Mouse (Mus musculus) left cerebral cortex, adult 8-10 months (tissue): ENCODE results near the gene Fcer1g. TPM values are rescaled to one million over a fixed set of nuclear protein-coding genes. Genes with fewer than 3 reads are reported as not detected.
A peak's percentile ranks its signal among the peaks of the same experiment; 100 is the strongest.

Experiments
- DNase-seq, 2 experiments: peaks; one replicate each; pipeline ENCODE4 v3.0.0; 2022; ENCODE audit warnings: low spot score in 2 of 2
- total RNA-seq, 4 experiments: library from RNA; stranded (reverse); gene quantifications; 2 replicates each; pipeline ENCODE4 v1.2.4; 2022

The Fcer1g gene
- total RNA-seq, 4 experiments from 2014 or later = 9.1 to 63.9 (median 28.2) TPM

- peak in 1 of 2 experiments; percentile 56 for DNase-seq
Observed at GRCm38 (mm10) chr1:171265971-171266744, 32.0 kb upstream of the Fcer1g start.

GRCm38 (mm10) chr1:171263666-171264461 is 29.7 kb upstream of the Fcer1g start:
- no peak for DNase-seq

- DNase-seq = peak in 1 of 2 experiments; percentile 61
Observed at GRCm38 (mm10) chr1:171263185-171263611, 29.0 kb upstream of the Fcer1g start.

GRCm38 (mm10) chr1:171262594-171263130 is 28.5 kb upstream of the Fcer1g start:
- DNase-seq = peak; percentile 61 to 89

DNA sequence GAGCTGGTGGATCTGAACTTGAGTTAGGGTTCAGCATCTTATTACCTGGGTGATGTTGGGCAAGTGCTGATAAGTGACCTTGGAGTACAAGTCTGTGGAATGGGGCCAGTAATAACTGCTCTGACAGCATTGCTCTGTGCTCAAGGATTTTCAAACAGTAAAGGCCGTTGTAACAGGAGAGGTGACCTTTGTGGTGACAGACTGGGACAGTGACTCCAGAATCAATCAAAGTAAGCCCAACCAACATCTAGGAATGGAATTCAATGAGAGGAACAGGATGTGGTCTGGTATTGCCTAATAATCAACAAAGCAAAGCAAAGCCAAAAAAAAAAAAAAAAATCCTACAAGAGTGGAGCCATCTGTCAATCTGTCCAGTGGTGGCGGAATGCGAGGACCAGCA is 26.2 kb upstream of the Fcer1g start:
- DNase-seq = no peak

GRCm38 (mm10) chr1:171258921-171259320 is 24.8 kb upstream of the Fcer1g start:
- no peak for DNase-seq

DNA sequence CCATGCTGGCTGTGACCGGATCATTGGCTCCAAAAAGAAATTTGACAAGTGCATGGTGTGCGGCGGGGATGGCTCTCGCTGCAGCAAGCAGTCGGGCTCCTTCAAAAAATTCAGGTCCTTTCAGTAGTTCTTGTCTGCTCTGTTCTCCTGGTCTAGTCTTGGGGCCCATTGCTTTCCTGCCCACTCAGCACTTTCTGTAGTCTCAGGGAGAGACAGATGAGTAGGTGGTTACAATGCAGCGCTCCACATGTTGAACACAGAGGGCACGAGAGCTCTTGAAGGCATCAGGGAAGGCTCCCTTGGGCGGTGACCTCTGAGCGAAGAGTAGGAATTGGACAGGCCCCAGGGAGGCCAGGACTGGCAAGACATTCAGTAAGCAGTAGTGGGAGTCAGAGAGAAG is 23.6 kb upstream of the Fcer1g start:
- no peak for DNase-seq

DNA sequence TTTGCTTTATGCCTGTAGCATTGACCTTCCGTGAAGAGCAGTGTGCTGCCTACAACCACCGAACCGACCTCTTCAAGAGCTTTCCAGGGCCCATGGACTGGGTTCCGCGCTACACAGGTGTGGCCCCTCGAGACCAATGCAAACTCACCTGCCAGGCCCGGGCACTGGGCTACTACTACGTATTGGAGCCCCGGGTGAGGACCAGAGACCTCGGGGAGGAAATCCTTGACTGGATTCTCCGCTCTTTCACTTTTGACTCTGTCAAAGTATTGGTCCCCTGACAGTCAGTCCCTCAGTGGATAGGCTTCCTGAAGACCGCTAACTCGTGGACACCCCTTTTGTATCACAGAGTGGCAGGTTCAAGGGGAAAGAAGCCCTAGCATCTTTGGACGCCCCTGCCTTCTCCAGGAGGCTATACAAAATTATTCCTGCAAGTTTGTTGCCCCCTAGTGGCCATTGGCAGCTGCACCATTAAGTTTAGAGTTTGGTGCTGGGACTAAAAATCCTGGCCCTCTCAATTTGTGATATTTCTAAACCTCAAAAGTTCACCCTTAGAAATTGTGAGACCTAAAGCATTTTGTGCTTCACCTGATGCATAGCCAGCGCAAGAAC is 22.9 kb upstream of the Fcer1g start:
- DNase-seq = no peak

GRCm38 (mm10) chr1:171256095-171256818 is 22.1 kb upstream of the Fcer1g start:
- DNase-seq = no peak

DNA sequence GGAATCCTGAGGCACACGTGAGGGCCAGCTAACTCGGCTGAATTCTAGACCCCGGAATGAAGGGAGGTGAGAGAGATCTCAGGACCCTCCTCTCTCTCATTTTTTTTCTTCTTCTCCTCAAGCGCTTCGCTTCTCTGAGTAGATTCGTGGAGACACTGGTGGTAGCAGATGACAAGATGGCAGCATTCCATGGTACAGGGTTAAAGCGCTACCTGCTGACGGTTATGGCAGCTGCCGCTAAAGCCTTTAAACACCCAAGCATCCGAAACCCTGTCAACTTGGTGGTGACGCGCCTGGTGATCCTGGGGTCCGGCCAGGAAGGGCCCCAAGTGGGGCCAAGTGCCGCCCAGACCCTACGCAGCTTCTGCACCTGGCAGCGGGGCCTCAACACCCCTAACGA is 18.2 kb upstream of the Fcer1g start:
- no peak for DNase-seq

DNA sequence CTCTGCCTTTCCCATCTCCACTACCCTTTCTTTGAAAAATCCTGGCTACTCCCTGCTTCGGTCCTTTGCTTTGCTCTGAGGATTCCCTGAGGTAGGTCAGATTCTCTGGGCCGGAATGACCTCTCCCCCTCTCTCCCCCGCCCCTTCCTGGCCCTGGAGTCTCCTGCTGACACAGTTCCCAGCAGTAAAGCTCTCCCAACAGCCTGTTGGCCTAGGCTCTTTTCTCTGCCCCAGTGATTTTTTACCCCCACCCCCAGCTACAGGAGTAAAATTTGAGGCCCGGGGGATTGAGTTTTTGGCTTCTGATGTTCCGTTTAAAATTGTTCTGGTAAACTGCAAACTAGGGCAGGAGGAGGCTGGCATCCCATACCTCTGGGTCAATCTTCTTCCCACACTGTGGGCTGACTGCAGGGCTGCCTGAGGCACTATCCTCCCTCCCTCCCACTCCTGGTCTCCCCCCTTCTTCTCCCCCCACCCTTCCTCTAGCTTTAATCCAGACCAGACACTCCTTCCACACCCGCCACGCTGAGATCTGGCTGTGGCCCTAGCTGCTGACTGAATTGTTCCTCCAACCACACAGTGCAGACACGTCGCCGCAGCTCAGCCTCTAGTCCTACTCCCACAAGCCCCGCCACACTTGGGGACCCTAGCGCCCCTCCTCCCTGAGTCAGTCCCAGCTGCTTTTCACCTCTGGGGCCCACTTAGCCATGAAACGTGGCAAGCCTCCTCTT is 17.6 kb upstream of the Fcer1g start:
- no peak for DNase-seq

GRCm38 (mm10) chr1:171250680-171251593 is 16.8 kb upstream of the Fcer1g start, which contains the start of gene Ndufs2:
Ndufs2 (minus strand) TSS chr1:171251388.
- DNase-seq = no peak

GRCm38 (mm10) chr1:171249913-171250600 is 15.9 kb upstream of the Fcer1g start, which contains the start of gene Adamts4:
Adamts4 (plus strand) TSS chr1:171250421.
- no peak for DNase-seq

DNA sequence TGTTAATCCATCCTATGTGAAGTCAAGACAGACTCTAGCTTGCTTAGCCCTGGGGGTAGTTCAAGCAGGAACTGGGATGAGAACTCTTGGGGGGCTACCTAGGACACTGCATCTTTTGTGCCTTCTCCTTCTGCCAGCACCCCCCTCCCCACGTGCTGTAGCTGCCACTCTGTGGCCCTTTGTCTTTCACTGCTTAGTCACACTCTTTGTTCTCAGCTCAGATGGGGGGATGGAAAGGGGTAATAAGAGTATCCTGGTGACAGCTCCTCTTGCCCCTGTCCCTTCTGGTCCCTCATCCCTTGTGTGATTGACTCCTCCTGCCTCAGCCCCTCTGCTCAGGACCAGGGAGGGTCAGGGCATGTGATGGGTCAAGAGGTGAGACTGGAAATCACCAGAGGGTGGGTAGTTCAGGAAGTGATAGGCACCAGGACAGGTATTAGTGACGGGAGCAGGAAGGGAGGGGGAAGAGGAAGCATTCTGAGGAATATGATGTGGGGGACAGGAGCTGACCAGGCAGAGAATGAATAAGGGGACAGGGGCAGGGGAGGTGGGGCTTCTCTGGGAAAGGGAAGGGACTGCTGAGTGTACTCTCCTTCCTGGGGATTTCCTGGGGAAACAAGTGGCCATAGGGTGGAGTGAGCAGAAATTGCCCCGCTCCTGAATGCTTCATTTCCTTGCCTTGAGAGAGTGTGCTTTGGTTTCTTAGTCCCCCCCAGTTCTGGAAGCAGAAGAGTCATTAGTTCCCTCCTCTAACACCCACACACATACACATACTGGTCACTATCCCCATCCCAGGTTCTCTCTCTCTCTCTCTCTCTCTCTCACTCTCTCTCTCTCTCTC is 14.4 kb upstream of the Fcer1g start:
- peak in 1 of 2 experiments; percentile 58 for DNase-seq

DNA sequence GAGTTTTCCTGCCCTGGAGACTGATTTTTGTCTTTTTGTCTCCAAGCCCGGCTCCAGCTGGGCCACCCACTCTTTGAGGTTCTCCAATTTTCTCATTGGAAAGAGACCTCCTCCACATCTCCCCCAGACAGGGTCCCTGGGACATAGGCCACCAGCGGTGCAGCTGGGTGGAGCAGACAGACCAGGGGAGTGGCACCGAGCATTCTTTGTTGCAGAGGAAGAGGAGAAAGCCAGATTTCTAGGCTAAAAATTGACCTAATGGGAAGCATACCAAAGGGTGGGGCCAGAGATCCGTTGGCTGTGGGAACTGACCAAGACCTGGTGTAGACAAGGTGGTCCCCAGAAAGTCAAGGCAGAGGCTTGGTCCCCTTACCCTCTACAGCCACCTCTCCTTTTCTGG is 13.8 kb upstream of the Fcer1g start:
- no peak for DNase-seq

DNA sequence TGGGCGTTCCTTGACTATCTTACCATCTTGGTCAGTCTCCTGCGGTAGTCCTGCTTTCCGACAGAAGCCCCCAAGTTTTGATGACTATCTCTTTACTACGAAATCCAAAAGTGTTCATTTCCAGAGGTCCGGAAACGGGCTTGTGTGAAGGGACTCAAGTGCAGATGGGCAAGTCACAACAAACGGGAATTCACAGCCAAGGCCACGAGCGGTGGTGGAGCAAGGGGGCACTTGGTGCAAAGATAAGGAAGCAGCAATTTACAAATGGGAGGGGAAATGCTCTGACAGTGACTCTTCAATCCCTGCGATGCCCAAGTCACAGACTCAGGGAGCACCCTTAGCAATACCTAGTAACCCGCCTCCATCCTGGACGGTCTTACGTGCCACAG is 13.3 kb upstream of the Fcer1g start:
- no peak for DNase-seq

- peak; percentile 94 to 98 for DNase-seq
Observed at GRCm38 (mm10) chr1:171246709-171247452, 12.7 kb upstream of the Fcer1g start.
